Mouse (Mus musculus): ENCODE measurements around the gene Ppp5c.

DNA sequence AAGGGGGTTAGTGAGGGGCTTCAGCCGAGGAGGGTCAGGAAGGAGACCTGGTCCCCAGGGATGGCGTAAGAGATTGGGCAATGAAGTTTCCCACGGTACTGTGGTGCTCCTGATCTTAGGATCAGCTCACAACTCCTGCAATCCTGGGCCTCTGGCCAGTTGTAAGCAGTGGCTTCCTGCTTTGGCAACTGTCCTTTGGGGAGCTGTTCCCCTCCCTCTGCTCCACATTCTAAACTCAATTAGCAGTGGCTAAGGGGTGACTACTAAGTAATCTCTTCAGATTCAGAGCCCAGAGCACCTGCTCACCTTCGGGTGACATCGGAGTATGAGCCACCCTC is 17.7 kb downstream of the Ppp5c start:
- TF ChIP-seq CTCF (IDR thresholded peaks at IDR 0.05; ENCODE audit: control insufficient read depth, insufficient read depth, insufficient replicate concordance, low read depth, low read length) (no peak), POLR2A (IDR thresholded peaks at IDR 0.05; ENCODE audit: control insufficient read depth, low read depth, low read length) (no peak)

Measured in testis, adult 2 months (tissue).